Mouse (Mus musculus) megakaryocyte progenitor cell, adult 5-6 weeks (primary cell): Measurements from ENCODE around the gene Jund. TPM values are rescaled to one million over a fixed set of nuclear protein-coding genes. Genes with fewer than 3 reads are reported as not detected.

Experiments used
- ATAC-seq: replicated peaks from 2 replicates; pipeline ENCODE4 v1.8.0; 2016; ENCODE audit warnings: mild to moderate bottlenecking, moderate TSS enrichment, inconsistent platforms; ENCODE audit not compliant: poor library complexity
- total RNA-seq, 2 experiments: library from RNA; stranded (forward) in 1 of 2; stranded (reverse) in 1 of 2; fragments of 157-497, 149-512 nt in 1 of 2; fragments of 200-1000 nt in 1 of 2; gene quantifications; 2 replicates each; pipeline versions ENCODE4 v1.2.3 to v1.2.4; 2015 to 2017

Gene Jund
- total RNA-seq, 2 experiments from 2014 or later: 16.1 to 21.0 TPM

- no peak for ATAC-seq
These were observed 1.1 kb upstream of the Jund start for GRCm38 (mm10) chr8:70697366-70698250.

- peak; percentile 17 for ATAC-seq
These were observed 526 bp downstream of the Jund start for GRCm38 (mm10) chr8:70699116-70699833.

- ATAC-seq: peak; percentile 8; the same call in 1 of the 2 replicates
These were observed 1.2 kb downstream of the Jund start for GRCm38 (mm10) chr8:70699834-70700554.

GRCm38 (mm10) chr8:70700555-70700922 is 1.8 kb downstream of the Jund start:
- peak; percentile 36 for ATAC-seq

- no peak for ATAC-seq
These were observed 2.6 kb downstream of the Jund start for GRCm38 (mm10) chr8:70701048-70701981.

GRCm38 (mm10) chr8:70701982-70702841 is 3.5 kb downstream of the Jund start:
- no peak for ATAC-seq

- ATAC-seq: no peak
These were observed 4.1 kb downstream of the Jund start for GRCm38 (mm10) chr8:70702842-70703182.

GRCm38 (mm10) chr8:70703287-70703686 is 4.5 kb downstream of the Jund start, which contains the start of gene Iqcn:
TSS of gene Iqcn (plus strand) at chr8:70703457.
- no peak for ATAC-seq

GRCm38 (mm10) chr8:70708281-70708680 is 9.5 kb downstream of the Jund start:
- no peak for ATAC-seq

GRCm38 (mm10) chr8:70709794-70710193 is 11.0 kb downstream of the Jund start:
- no peak for ATAC-seq

GRCm38 (mm10) chr8:70710296-70710695 is 11.5 kb downstream of the Jund start:
- no peak for ATAC-seq

- ATAC-seq: no peak
These were observed 12.3 kb downstream of the Jund start for GRCm38 (mm10) chr8:70711041-70711440.

- ATAC-seq: no peak
These were observed 15.2 kb downstream of the Jund start for GRCm38 (mm10) chr8:70713991-70714390.

- ATAC-seq: no peak
These were observed 16.3 kb downstream of the Jund start for GRCm38 (mm10) chr8:70715086-70715485.

- ATAC-seq: no peak
These were observed 18.0 kb downstream of the Jund start for GRCm38 (mm10) chr8:70716521-70717400.

GRCm38 (mm10) chr8:70718297-70718696 is 19.5 kb downstream of the Jund start, which contains the start of gene Gm3336:
TSS of gene Gm3336 (plus strand) at chr8:70718543.
- ATAC-seq: peak; percentile 92

GRCm38 (mm10) chr8:70719796-70720270 is 21.1 kb downstream of the Jund start:
- no peak for ATAC-seq

GRCm38 (mm10) chr8:70720739-70721138 is 22.0 kb downstream of the Jund start:
- ATAC-seq: peak; percentile 84
